Mouse (Mus musculus) testis, adult 2 months (tissue): ENCODE measurements around the gene Ifnl3.

Source experiments
- CTCF ChIP-seq: fragments of 200-500 bp; IDR thresholded peaks from 2 replicates; pipeline ENCODE4 v1.5.1; 2012; ENCODE audit warnings: low read depth, mild to moderate bottlenecking, inconsistent platforms, low read length, moderate library complexity; ENCODE audit not compliant: control insufficient read depth, insufficient read depth, insufficient replicate concordance
- POLR2A ChIP-seq: fragments of 200-500 bp; IDR thresholded peaks from 2 replicates; pipeline ENCODE4 v1.6.1; 2012; ENCODE audit warnings: low read depth, mild to moderate bottlenecking, inconsistent platforms, low read length, moderate library complexity; ENCODE audit not compliant: control insufficient read depth

- TF ChIP-seq CTCF: no peak
- TF ChIP-seq POLR2A: no peak
Observed at GRCm38 (mm10) chr7:28546649-28547048, 24.0 kb downstream of the Ifnl3 start.
